Mouse (Mus musculus): ENCODE measurements around the gene Zfp652. TPM values are rescaled to one million over a fixed set of nuclear protein-coding genes. Genes with fewer than 3 reads are reported as not detected.

Zfp652 gene
- total RNA-seq, 2 experiments from 2014 or later = 20.9 to 37.2 TPM

DNA sequence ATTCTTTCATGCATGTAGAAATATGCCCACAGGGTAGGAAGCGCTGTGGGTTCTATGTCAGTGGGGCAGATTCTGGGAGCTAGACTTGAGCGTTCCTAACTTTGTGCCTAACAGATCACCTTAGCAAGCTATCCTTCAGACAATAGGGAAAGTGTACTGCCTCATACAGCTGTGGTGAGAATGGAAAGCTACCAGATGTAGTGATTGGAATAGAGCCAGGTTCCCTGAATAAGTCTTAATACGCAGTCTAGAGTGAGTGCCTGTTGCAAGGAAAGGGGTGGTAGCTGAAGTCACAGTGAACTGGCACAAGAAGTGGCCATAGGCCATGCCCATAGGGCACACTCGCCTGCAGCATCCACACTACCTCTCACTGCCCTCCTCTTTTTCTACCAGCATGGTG lies 50.5 kb downstream of the Zfp652 start:
- ATAC-seq (replicated peaks; ENCODE audit: poor library complexity) = no peak

DNA sequence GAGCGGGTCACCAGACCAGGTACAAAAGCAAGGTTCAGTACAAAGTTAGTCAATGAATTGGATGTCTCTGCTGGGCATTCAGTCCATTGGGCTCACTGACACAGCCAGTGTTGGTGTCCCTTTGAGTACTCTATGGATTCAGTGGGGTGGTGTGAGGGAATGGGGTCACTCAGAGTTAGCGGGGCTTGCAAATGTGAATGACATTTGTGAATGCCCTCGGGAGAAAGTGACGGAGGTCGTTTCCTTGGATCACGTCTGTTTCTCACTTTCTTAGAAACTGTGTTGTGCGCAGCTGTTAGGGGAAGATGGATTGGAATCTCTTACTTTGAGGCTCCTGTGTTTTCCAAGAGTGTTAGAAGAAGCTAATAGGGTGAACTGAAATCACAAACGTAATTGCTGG lies 52.3 kb downstream of the Zfp652 start:
- ATAC-seq (replicated peaks; ENCODE audit: poor library complexity) = no peak

DNA sequence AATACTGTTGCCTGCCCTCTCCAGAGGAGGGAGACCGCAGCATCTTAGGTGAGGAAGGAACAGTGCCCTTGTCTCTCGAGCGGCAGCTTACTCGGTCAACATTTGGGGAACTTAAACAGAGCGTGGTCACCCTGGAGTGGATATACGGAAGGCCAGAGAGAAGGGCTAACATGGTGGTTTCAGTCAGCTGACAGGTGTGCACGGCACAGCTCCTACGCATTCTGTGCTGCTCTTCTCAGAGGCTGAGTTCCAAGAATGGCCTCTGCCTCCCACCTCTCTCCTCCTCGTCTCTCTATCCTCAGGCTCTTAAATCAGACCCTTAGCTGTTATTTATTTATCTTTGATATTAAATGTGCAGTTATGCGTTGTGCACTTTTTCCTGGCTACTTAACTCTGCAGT lies 52.9 kb downstream of the Zfp652 start:
- ATAC-seq (replicated peaks; ENCODE audit: poor library complexity) = no peak

DNA sequence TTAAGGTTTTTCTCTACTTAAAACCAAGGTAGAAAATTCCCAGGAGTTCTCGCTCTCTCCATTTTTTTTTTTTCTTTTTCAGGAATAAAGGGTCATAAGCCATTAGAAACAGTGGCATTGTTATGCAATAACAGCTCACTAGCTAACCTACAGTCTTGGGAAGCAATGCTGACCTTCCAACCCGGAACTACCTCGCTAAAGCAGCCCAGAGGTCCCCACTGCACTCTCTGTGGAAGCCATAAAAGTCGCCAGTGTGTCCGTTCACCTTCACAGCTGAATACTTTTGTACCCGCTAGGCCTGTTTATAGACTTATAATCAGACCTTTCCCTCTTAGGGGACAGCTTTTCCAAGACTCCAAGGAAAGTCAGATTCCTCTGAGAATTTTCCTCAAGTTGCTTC lies 55.8 kb downstream of the Zfp652 start:
- ATAC-seq (replicated peaks; ENCODE audit: poor library complexity) = no peak

DNA sequence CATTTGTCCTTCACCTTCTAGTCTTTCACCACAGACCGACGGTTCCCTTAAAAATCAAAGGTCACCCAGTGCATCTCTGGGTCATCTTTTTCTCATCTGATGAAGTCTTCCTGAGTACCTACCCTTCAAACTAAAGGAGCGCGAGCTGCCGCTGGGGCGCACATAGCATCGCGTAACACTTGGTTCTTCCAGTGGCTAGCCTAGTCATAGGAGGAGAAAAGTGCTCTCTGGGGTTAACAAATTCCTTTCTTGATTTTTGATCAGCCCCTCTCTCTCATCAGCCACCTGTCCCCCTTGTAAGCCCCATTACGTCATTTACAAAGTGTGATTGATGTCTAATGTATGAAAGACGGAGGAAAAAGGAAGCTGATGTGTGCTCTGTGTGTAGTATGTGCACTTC lies 56.7 kb downstream of the Zfp652 start:
- ATAC-seq (replicated peaks; ENCODE audit: poor library complexity) = no peak

DNA sequence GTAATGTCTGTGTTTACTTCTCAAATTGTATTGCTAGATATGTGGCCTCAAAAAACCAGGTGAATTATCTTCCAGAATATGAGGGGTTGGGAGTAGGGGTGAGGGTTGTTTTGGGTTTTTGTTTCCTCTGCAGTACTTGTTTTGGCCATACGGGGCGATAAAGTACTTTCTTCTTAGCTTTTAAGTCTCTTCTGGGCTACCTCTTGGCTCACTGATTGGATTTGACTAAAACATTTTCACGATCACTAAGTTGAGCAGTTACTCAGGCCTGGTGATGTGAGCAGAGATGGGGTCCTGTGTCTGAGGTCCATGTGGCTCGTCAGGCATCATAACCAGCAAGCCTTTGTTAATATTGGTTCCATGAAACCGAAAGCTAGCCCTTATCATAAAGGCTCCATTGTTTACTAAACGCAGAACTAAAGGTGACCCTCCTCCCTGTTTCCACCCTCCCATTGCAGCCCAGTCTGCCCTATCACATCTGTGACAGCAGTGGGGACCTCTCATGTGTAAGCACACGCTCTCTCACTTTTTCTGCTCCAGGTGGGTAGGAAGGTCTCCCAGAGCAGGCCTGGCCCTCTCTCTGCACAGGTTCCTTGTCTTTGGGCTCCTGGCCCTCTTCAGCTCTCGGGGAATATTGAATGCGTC lies 58.4 kb downstream of the Zfp652 start:
- ATAC-seq (replicated peaks; ENCODE audit: poor library complexity) = peak; percentile 76

DNA sequence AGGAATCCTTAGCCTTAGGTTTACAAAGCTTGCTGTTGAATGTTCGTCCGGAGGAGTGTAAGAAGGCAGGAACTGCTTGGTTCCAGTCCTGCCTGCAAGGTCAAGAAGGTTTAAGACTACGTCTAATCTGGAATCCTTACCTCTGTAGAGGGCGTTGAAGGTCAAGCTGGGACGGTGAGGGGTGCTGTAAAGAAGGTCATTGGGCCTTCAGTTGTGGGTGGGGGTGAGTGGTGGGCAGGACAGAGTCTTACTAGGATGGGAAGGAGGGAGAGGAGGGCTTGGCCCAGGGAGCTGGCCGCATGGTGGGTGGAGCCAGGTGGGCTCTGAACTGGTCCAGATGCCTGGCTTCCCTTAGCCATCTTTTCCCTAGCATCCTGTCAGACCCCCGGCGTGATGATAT lies 59.2 kb downstream of the Zfp652 start:
- ATAC-seq (replicated peaks; ENCODE audit: poor library complexity) = no peak

DNA sequence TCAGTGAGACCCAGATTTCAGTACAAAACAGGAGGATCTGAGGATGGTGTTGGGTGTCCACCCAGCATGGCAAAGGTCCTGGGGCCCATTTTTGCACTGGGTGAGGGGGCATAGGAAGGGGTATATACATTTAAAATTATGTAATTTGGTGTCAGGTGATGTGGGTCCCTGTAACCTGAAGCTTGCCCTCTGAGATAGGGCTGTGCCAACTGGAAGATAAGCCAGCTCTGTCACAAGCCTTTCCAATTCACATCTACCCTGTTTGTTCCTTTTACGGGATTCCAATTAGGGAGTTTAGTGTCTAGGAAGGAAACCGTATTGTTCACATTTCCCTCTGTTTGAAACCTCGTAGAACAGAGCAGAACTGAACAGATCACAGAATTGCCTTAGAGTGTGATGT lies 60.8 kb downstream of the Zfp652 start:
- ATAC-seq (replicated peaks; ENCODE audit: poor library complexity) = no peak

DNA sequence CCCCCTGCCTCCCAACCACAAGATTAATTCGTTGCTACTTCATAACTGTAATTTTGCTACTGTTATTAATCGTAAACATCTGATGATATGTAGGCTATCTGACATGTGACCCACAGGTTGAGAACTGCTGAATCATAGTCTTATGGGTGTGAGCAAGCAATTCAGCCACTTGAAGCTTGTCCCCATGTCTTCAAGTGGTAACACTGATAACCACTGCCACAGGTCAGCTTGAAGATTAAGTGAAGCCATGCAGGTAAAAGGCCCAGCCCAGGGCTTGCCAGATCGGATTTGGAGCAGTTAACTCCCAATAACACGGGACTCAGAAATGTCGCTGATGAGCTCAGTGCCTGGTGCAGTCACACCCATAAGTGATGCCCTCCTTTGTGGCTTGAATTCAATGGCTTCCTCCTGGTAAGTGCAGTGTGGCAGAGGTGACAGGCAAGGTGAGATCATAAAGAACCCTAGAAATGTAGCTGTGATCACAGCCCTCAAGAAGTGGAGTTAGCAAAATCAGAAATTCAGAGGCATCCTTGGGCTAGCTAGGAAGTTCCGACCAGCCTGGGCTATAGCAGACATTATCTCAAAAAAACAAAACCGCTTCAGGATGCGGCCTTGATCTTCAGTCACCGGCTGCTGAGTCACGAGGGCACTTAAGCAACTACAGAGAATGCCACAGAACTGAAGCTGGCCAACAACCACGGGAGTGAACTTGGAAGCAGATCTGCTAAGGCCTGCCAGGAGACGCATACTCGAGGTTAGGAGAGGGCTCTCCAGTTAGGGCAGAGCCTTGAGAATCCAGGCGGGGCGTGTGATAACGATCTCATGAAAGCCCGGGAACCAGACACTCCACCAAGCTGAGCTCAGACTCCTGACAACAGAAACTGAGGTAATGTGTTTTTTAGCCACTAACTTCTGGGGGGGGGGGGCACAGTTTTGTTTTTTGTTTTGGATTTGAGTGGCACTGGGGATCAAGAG lies 65.1 kb downstream of the Zfp652 start:
- peak; percentile 86 for ATAC-seq (replicated peaks; ENCODE audit: poor library complexity)

DNA sequence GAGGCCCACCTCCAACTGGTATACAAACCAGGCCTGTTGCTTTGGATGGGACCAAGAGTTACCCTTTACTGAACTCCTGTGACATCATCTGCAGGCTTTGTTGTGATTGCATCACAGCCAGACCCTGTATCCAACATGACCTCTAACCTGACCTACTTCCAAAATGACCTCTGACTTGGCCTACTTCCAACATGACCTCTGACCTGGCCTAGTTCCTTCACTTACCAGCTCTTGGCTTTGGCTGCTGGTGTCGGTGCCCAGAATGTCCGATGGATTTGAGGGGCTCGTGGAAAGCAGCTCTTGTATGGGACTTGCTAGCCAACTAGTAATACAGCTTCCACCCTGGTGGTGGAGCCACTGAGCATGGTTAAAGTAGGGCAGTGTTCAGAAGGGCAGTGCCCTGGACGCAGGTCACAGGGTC lies 66.4 kb downstream of the Zfp652 start:
- ATAC-seq (replicated peaks; ENCODE audit: poor library complexity) = peak; percentile 24; the same call in 1 of the 2 replicates

DNA sequence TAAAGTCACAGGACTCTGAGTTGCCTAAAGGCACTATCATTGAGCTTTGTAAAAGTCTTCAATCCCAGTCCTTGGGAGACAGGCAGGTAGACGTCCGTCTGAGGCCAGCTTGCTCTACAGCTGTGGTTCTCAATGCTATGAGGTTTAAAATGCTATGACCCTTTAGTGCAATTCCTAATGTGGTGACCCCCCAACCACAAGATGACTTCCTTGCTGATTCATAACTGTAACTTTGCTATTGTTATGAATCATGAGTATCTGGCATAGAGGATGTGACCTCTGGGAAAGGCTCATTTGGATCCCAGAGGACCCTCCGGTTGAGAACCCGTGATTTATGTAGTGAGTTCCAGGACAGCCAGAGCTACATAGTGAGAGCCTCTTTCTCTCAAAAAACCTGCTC lies 66.9 kb downstream of the Zfp652 start:
- no peak for ATAC-seq (replicated peaks; ENCODE audit: poor library complexity)

DNA sequence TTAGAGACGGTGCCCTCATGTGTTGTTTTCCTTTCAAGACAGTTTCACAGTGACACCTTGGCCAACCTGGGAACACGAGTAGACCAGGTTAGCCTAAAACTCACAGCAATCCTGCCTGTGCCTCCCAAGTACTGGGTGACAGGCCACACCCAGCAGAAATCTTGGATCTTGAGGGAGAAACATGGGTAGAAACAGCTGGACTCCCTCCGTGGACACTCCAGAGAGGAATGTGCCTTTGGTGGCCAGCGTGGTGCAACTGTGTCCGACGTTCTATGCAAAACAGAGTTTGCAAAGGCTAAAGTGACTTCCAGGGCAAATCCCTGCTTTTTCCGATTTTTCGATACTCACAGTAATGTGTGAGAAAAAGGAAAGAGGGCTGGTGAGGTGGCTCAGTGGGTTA lies 68.0 kb downstream of the Zfp652 start:
- no peak for ATAC-seq (replicated peaks; ENCODE audit: poor library complexity)

DNA sequence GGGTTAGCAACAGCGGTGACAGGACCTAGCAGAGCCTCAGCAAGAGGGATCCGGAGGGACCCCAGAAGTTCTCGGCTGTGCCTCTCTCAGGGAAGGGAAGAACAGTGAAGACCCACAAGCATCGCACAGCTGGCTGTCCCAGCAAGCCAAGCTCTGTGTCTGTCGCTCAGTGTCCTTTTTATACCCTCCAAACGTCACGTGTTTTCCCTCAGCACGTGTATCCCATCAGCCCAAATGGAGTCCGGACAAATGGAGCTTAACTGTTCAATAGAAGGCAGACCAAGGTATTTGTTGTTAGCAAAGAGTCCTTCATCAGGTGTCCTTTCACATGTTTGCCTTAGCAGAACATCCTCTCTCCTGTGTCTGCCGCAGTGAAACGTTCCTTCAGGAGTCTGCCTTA lies 69.1 kb downstream of the Zfp652 start:
- no peak for ATAC-seq (replicated peaks; ENCODE audit: poor library complexity)

DNA sequence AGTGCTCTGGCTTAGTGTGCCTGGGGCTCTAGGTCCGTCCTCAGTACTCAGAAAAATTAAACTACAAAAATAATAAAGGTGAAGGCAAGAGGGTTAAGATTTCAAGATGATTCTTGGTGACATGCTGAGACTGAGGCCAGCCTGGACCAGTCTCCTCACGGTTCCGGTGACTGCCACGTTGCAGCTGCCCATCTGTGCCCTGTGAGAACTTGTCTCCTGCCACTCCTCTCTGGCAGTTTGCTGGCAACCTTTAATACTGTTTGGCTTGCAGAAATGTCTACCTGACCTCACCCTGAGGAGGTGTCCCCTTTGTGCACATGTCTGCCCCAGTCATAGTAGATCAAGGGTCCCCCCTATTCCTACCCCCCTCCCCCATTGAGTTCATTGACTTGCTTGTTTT lies 71.0 kb downstream of the Zfp652 start:
- ATAC-seq (replicated peaks; ENCODE audit: poor library complexity) = no peak

DNA sequence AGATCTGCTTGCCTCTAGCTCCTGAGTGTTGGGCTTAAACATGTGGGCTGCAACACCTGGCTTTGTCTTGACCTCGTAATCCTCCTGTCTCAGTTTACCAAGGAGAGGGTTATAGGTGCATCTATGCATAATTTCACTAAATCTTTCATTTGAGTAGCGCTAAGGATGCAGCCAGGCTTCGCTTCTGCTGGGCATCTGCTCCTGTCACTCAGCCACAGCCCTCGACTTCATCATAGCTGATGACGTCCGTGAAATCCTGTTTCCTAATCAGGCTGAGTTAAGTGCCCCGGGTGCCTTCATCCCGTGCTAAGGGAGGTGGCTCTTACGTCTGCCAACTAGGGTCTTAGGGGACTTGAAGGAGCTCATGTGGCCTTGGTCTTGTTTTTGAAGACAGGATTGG lies 71.5 kb downstream of the Zfp652 start:
- ATAC-seq (replicated peaks; ENCODE audit: poor library complexity) = no peak

DNA sequence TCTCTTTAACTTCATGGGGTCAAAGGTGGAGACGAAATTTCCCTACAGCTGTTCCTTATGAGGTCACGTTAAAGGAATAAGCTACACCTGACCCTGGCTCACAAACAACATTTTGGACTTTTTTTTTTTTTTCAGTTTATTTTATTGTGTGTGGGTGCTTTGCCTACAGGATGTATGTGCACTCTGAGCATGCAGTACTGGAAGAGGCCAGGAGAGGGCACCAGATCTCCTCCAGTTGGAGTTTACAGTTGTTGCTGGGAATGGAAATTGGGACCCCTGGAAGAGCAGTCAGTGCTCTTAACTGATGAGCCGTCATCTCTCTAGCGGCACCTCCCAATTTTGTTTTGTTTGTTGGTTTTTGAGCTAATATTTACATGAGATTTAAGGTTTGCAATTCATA lies 73.2 kb downstream of the Zfp652 start:
- peak; percentile 44; the same call in 1 of the 2 replicates for ATAC-seq (replicated peaks; ENCODE audit: poor library complexity)

DNA sequence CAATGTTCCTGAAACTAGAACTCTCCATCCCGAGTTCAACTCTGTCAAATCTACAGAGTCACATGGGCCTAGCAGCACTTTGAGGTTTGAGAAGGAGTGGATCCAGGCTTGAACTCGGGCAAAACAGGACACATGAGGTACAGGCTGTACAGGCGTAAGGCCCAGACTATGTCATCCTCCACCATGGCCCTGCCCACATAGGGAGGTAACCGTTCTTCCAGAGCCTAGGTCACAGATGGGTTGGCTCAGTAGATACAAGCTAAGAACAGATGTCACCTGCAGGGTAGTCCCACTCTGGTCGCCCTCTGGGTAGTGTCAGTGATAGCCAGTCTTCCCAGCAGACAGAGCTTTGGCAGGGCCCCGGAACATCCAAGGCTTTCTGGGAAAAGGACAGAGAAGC lies 74.0 kb downstream of the Zfp652 start:
- ATAC-seq (replicated peaks; ENCODE audit: poor library complexity) = no peak

DNA sequence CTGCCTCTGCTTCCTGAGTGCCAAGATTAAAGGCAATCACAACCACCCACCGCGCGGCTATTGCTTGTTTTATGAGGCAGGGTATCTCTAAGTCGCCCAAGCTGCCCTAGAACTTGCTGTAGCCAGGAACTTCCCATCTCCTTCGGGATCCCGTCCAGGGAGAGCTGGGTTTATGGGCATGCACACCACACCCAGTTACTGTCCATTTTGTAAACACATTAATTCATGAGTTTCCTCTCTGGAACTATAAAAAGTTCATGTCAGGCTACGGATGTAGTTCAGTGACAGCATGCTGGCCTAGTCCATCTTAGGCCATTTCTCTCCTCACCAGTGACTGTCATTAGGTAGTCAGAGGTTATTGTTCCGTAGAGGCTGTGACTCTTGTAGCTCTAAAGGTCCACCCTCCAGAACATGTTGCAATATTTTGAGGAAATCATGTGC lies 77.0 kb downstream of the Zfp652 start:
- ATAC-seq (replicated peaks; ENCODE audit: poor library complexity) = no peak; the same call in 1 of the 2 replicates

DNA sequence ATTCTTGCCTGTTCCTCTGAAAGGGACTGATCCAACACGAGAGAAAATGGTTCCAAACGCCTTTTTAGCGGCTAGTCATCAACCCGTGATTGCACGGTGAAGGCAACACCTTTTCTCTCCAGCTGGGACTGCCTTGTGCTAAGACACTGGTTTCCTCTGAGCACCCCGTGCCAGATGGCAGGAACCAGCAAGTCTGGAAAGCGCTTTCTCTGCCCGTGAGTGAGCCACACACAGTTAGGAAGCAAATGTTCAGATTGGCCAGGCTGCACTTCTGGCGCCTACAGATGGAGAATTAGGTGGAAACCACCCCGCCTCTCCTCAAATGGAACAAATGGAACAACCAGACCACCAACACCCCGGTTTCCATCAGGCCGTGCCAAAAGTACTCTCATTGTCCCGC lies 79.3 kb downstream of the Zfp652 start:
- no peak for ATAC-seq (replicated peaks; ENCODE audit: poor library complexity)

DNA sequence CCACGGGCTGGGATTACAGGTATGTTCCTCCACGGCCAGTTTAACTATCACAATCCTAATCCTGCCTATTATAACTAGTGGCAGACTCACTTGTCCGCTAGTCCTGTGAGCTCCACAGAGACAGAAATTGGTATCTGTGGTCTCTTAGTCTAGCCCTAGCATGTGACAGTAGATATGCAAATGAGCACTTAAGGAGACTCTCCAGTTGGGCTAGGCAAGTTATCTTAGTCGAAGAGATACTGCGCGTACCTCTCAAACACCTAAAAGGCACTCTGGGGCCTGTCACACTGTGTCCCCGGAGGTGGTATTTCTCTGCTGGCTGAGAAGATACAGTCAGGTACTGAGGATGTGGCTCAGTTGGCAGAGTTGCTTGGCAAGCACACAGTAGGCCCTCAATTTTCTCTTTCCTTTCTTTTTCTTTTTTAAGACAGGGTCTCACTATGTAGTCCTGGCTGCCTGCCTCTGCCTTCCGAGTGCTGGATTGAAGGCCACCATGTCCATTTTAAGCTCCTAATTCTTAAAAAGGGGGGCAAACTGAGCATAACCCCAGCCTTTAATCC lies 80.6 kb downstream of the Zfp652 start:
- peak; percentile 86 for ATAC-seq (replicated peaks; ENCODE audit: poor library complexity)

DNA sequence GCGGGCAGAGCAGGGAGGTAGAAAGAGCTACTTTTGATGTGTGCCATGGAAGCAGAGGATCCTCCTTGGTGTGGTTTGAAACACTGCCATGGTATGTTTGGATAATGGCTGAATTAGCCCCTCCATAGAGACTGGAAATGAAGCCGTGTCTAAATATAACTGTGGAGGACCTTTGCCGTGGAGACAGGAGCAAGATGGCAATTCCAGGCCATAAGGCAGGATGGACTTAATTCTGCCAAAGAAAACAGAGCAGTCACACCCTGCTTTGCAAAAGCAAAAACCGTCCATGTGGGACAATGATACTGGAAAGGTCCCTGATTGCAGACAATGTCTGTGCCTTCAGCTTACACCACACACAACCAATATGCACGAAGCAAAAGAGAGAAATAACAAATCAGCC lies 81.7 kb downstream of the Zfp652 start:
- no peak for ATAC-seq (replicated peaks; ENCODE audit: poor library complexity)

DNA sequence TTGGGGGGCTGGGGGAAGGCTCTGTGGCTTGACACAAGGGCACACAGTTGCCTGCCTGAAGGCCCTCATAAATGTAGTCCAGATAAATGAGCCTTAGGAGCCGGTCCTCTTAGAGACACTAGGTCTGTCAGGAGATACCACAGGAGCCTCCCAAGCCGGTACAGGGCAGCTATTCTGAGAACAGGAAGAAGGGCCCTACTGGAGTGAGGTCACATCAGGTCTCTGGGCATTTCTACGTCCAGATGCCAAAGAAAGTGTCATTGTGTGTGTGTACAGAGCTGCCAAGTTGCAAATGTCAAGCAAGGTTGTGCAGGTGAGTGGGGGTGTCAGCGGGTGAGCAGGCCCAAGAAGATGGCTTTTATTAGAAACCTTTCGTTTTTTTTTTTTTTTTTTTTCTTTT lies 83.1 kb downstream of the Zfp652 start:
- ATAC-seq (replicated peaks; ENCODE audit: poor library complexity) = no peak

All from megakaryocyte progenitor cell, adult 5-6 weeks (primary cell).